Mouse (Mus musculus) embryonic facial prominence, embryonic 14.5 days (tissue): ENCODE results near the gene Pdk3. TPM values are rescaled to one million over a fixed set of nuclear protein-coding genes. Genes with fewer than 3 reads are reported as not detected.

Experiments used
- ATAC-seq: fragments of 200-750 bp; cut with Nextera tagmentation; 2 replicates; pipeline ENCODE4 v1.8.0; 2017; ENCODE audit warnings: low read depth, moderate number of reproducible peaks, moderate TSS enrichment
- DNase-seq: peaks from one replicate; pipeline ENCODE4 v3.0.0-alpha.2; 2015; ENCODE audit warnings: low spot score
- H3K27ac ChIP-seq: fragments of 300-500 bp; sonication (generic); replicated peaks from 2 replicates; pipeline ENCODE4 v1.5.1; 2014; ENCODE audit warnings: low read depth, mild to moderate bottlenecking, low read length, moderate library complexity
- H3K27me3 ChIP-seq: fragments of 300-500 bp; sonication (generic); replicated peaks from 2 replicates; pipeline ENCODE4 v1.6.1; 2014; ENCODE audit warnings: low read length; ENCODE audit not compliant: control insufficient read depth, insufficient read depth
- H3K36me3 ChIP-seq: fragments of 300-500 bp; sonication (generic); 2 replicates; pipeline ENCODE4 v1.6.1; 2014; ENCODE audit warnings: low read length, mixed read lengths; ENCODE audit not compliant: control insufficient read depth, insufficient read depth
- H3K4me1 ChIP-seq: fragments of 300-500 bp; sonication (generic); 2 replicates; pipeline ENCODE4 v1.6.1; 2014; ENCODE audit warnings: antibody characterized with exemption, low read length; ENCODE audit not compliant: control insufficient read depth, insufficient read depth
- H3K4me2 ChIP-seq: fragments of 300-500 bp; sonication (generic); 2 replicates; pipeline ENCODE4 v1.6.1; 2014; ENCODE audit warnings: low read depth, mild to moderate bottlenecking, low read length, moderate library complexity, mixed read lengths
- H3K4me3 ChIP-seq: fragments of 300-500 bp; sonication (generic); 2 replicates; pipeline ENCODE4 v1.5.1; 2014; ENCODE audit warnings: low read depth, mild to moderate bottlenecking, low read length
- H3K9ac ChIP-seq: fragments of 300-500 bp; sonication (generic); 2 replicates; pipeline ENCODE4 v1.6.1; 2014; ENCODE audit warnings: low read depth, mild to moderate bottlenecking, low read length, moderate library complexity, mixed read lengths
- H3K9me3 ChIP-seq: fragments of 300-500 bp; sonication (generic); 2 replicates; pipeline ENCODE4 v1.6.1; 2016; ENCODE audit warnings: low read length; ENCODE audit not compliant: control insufficient read depth
- WGBS: fragments of 180-500 bp; shearing (Covaris S2); extraction: QIAGEN DNeasy Blood & Tissue Kit; methylation state at CpG from one replicate; pipeline ENCODE4 v1.1.7; 2014; 5-methylcytosine and 5-hydroxymethylcytosine counted together
- polyA plus RNA-seq: library from polyadenylated mRNA; unstranded; fragments of >200 nt; fragmentation: Nextera tagmentation; extraction: Ambion mirVana; gene quantifications from 2 replicates; pipeline ENCODE4 v1.2.1, GENCODE M21; 2014

Pdk3 gene
- 53.1 and 64.4 TPM in 2 replicates for polyA plus RNA-seq

DNA sequence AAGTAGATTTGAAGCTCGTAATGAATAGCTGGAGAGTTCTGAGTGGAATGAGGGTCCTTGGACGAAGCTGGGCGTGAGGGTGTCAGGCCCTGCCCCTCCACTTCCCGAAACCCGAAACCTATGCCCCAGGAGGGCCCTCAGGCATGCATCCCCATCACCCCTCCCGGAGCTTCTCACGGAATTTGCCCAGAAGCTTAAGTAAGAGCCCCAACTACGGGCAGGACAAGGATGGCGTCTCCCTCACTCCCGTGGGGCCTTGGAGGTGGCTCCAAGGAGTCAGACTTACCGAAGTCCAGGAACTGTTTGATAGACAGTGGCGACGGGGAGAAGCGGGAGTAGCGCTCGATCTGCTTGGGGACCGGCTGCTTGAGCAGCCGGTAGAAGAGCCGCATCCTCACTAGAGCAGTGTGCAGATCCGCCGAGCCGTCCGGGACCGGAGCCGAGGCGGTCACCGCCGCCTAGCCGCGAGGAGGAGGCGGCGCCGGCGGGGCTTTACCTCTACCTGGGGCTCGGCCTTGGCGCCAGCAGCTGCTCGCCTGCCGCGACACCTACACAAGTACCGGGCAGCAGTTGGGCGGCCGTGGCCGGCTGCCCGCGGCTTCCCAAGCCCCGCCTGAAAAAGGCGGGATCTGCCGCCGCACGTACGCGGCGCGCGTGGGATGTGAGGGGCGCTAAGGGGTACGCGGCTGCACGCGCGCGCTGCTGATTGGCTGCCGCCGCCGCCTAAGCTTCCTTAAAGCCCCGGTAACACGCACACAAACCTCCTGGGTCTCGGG, at the start of gene Pdk3:
Gene Pdk3 (minus strand): TSS at position 641 of the 776 bp plus-strand sequence.
- Histone ChIP-seq H3K4me2 (peak within 1 kb of the TSS; percentile 54), H3K27me3 (peaks cover 5% of the 10 kb centered on the region; the same call in 1 of the 2 replicates), H3K9ac (peak within 1 kb of the TSS; percentile 73), H3K36me3 (no peaks in the 10 kb centered on the region), H3K9me3 (no peaks in the 10 kb centered on the region), H3K4me1 (no peaks in the 10 kb centered on the region), H3K4me3 (peak within 1 kb of the TSS; percentile 60), H3K27ac (peak within 1 kb of the TSS; percentile 87)
- DNase-seq (peak; percentile 93), ATAC-seq (peak; percentile 97)
- 20% methylated on average over 31 of the region's 68 CpGs for WGBS

DNA sequence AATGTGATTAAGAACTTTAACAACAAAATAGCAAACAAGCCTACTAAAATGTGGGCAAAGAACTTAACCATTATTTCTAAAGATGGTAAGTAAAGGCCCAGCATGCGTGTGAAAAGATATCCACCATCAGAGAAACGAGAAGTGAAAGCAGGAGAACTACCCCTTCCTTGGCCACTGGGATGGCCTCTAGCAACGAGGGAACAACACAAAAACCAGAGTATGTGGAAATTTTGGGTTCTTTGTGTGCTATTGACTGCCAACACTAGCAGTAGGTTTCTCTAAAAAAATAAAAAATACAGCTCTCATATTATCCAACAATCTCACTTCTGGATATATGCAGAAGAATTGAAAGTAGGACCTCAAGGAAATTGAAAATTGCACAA, 45.6 kb upstream of the Pdk3 start:
- Histone ChIP-seq H3K4me3 (no peak overlapping the region), H3K4me2 (no peak overlapping the region), H3K9ac (no peak overlapping the region), H3K9me3 (no peaks in the 10 kb centered on the region), H3K27me3 (no peaks in the 10 kb centered on the region; the same call in 1 of the 2 replicates), H3K36me3 (no peaks in the 10 kb centered on the region), H3K27ac (no peak overlapping the region), H3K4me1 (no peaks in the 10 kb centered on the region)
- 67% methylated on average over 3 of the region's 3 CpGs for WGBS
- ATAC-seq (no peak), DNase-seq (no peak)

DNA sequence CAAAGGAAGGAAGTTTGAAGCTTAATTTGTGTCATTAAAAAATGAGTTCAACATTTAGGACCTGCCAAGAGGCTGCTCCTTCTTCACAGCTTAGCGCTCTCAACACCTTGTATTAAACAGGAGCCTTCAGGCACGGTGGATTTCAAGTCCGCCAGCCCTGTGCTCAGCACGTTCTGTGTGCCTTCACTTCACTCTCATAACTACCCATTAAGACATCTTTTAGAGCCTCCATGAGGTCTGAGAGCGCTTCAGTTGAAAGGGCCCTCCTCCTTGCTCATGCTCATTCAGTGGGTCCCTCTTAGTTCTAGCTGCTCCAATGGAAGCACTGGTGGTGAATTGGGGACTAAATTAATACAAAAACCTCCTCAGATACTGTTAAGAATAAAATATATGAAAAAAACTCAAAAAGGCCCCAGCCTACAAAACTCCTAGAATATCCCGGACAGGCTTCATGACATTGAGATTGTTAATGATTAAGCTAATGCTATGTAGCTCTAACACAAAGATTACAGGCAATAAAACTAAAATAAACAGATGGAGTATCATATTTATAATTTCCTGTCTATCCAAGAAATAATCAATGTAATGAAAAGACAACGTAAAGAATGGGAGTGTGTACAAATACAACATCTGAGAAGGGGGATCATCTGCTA, 45.1 kb upstream of the Pdk3 start:
- Histone ChIP-seq H3K27me3 (no peaks in the 10 kb centered on the region; the same call in 1 of the 2 replicates), H3K4me2 (no peak overlapping the region), H3K4me1 (no peaks in the 10 kb centered on the region), H3K9me3 (no peaks in the 10 kb centered on the region), H3K4me3 (no peak overlapping the region), H3K36me3 (no peaks in the 10 kb centered on the region), H3K9ac (no peak overlapping the region), H3K27ac (no peak overlapping the region)
- ATAC-seq (no peak), DNase-seq (no peak)
- 85% methylated on average over 7 of the region's 7 CpGs for WGBS

DNA sequence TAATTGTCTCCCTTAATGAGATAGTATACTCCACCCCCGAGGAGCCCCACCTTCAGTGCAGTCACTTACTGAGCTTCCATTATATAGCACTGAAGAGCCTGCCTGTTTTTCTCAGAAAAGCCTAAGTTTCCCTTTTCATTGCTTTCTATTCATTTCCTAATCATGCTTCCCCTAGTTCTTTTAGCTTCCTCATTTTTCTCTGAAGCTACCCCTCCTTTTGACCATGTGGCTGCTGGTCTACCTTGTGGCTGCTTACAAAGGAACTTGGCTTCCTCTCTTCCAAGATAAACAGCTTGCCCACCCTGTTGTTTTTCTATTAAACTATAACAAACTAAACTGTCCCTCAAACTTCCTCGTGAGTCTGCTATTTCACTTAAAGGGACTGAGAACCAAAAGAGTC, 31.4 kb upstream of the Pdk3 start:
- DNase-seq (no peak), ATAC-seq (no peak)
- H3K4me3 ChIP-seq, result no peak overlapping the region
- no peaks in the 10 kb centered on the region for H3K36me3 ChIP-seq
- peaks cover 5% of the 10 kb centered on the region; the same call in 1 of the 2 replicates for H3K27me3 ChIP-seq
- H3K9me3 ChIP-seq, result no peaks in the 10 kb centered on the region
- no peak overlapping the region for H3K4me2 ChIP-seq
- no peak overlapping the region for H3K27ac ChIP-seq
- no peaks in the 10 kb centered on the region for H3K4me1 ChIP-seq
- WGBS, result 41% methylated on average over 2 of the region's 2 CpGs
- H3K9ac ChIP-seq, result no peak overlapping the region

DNA sequence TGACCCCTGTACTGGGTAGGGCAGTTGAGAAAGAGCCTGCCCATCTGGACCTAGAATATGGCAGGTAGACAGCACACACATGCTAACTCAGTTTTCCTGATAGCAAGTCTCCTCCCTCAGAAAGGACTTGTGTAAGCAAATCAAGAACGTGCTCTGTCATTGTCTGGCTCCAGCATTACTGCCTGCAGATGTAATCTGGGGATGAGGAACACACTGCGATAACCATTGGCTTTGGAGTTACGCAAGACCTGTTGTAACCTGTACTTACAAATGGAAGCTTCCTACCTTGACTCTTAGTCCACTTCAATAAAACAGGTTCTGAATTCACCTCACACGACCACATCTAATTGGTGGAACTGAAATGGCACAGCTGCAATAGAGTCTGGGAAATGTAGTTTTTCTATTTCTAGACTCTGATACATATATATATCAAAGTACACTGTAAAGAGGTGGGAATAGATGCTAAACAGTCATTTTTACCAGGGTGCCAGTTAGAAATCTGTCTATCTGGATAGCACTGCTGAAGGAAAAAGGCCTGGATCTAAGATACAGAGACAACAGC, 30.6 kb upstream of the Pdk3 start:
- no peaks in the 10 kb centered on the region for H3K36me3 ChIP-seq
- H3K4me3 ChIP-seq, result no peak overlapping the region
- DNase-seq, result no peak
- no peaks in the 10 kb centered on the region for H3K9me3 ChIP-seq
- no peaks in the 10 kb centered on the region for H3K4me1 ChIP-seq
- H3K27ac ChIP-seq, result no peak overlapping the region
- ATAC-seq, result no peak
- no peak overlapping the region for H3K4me2 ChIP-seq
- peaks cover 5% of the 10 kb centered on the region; the same call in 1 of the 2 replicates for H3K27me3 ChIP-seq
- 75% methylated on average over 4 of the region's 4 CpGs for WGBS
- no peak overlapping the region for H3K9ac ChIP-seq

DNA sequence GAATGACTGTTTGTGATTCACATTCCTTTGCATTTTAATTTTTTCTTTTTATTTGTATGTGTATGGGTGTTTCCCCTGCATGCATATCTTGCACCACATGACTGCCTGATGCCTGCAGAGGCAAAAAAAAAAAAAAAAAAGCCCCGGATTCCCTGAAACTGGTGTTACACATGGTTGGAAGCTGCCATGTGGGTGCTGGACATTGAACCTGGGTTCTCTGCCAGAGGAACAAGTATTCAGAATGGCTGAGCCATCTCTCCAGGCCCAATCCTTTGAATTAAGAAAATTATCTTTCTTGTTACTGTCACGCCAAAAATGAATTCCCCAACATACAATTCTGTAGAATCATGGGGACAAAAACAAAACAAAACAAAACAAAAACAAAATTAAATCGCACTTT, 25.8 kb upstream of the Pdk3 start:
- H3K4me1 ChIP-seq, result no peaks in the 10 kb centered on the region
- no peak overlapping the region for H3K27ac ChIP-seq
- no peak overlapping the region for H3K4me2 ChIP-seq
- H3K9me3 ChIP-seq, result no peaks in the 10 kb centered on the region
- H3K27me3 ChIP-seq, result peaks cover 6% of the 10 kb centered on the region; the same call in 1 of the 2 replicates
- no peak for ATAC-seq
- no peaks in the 10 kb centered on the region for H3K36me3 ChIP-seq
- 68% methylated on average over 3 of the region's 3 CpGs for WGBS
- no peak overlapping the region for H3K9ac ChIP-seq
- no peak overlapping the region for H3K4me3 ChIP-seq
- DNase-seq, result no peak

DNA sequence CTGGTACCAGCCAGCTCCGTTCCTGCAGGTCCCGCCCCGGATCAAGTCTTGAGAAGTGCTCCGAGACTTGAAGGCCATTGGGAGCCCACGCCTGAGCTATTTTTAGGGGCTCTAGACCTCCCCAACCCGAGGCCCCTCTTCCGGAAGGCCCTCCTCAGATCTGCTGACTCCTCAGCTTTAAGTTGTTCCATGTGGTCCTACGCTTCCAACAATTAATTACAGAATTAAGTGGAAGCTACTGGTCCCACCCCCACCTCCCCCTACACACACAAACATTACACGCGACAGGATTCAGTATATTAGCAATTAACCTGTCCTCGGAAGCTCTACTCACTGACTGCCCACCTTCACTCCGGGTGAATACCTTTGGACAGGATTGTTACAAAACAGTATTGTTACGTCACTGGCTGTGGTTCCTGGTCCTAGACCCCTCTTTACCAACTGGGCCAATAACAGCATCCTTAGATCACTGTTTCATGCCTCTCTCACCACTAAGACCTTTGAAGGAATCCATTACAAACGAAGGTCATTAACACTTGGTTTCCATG, 410 bp upstream of the Pdk3 start:
- DNase-seq (no peak), ATAC-seq (no peak)
- Histone ChIP-seq H3K4me1 (no peaks in the 10 kb centered on the region), H3K4me2 (peak overlapping the region; percentile 47), H3K27ac (peak overlapping the region; percentile 87), H3K27me3 (peaks cover 5% of the 10 kb centered on the region; the same call in 1 of the 2 replicates), H3K9ac (peak overlapping the region; percentile 73), H3K36me3 (no peaks in the 10 kb centered on the region), H3K9me3 (no peaks in the 10 kb centered on the region), H3K4me3 (peak overlapping the region; percentile 60)
- WGBS, result 32% methylated on average over 11 of the region's 14 CpGs

DNA sequence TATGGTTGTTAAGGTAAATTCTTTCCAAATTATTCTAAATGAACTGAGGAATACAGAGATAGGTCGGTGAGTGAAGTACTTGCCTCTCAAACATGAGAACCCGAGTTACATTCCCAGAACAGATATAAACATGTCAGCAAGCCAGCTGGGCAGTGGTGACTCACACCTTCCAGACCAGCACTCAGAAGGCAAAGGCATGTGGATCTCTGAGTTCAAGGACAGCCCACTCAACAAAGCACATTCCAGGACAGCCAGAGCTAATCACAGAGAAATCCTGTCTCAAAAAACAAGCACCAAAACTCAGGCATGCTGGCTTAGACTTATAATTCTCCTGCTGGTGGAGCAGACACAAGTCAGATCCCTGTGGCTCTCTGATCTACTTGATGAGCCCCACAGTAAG, 6.2 kb downstream of the Pdk3 start:
- 69% methylated on average over 2 of the region's 2 CpGs for WGBS

More for the DNA sequence above, 6.2 kb downstream of the Pdk3 start:
- no peaks in the 10 kb centered on the region for H3K4me1 ChIP-seq
- no peak overlapping the region for H3K27ac ChIP-seq
- H3K36me3 ChIP-seq, result no peaks in the 10 kb centered on the region
- DNase-seq (no peak), ATAC-seq (no peak)
- no peaks in the 10 kb centered on the region for H3K9me3 ChIP-seq
- H3K9ac ChIP-seq, result no peak overlapping the region
- no peak overlapping the region for H3K4me2 ChIP-seq
- no peak overlapping the region for H3K4me3 ChIP-seq
- H3K27me3 ChIP-seq, result 0 out of 2 replicates have a peak, but pooled peaks cover 4% of the 10 kb centered on the region
